Mouse (Mus musculus) liver, postnatal 0 days (tissue): Measurements from ENCODE around the gene Itm2b. TPM values are rescaled to one million over a fixed set of nuclear protein-coding genes. Genes with fewer than 3 reads are reported as not detected.
A peak's percentile ranks its signal among the peaks of the same experiment; 100 is the strongest.

Source experiments
- ATAC-seq: fragments of 200-750 bp; cut with Nextera tagmentation; 2 replicates; pipeline ENCODE4 v1.8.0; 2017; ENCODE audit warnings: mild to moderate bottlenecking, moderate library complexity
- DNase-seq: peaks from one replicate; pipeline ENCODE4 v3.0.0-alpha.2; 2016
- H3K27ac ChIP-seq: fragments of 300-500 bp; sonication (generic); 2 replicates; pipeline ENCODE4 v1.5.1; 2014; ENCODE audit warnings: antibody characterized with exemption, moderate library complexity, mild to moderate bottlenecking, low read depth
- H3K27me3 ChIP-seq: fragments of 300-500 bp; sonication (generic); 2 replicates; pipeline ENCODE4 v1.6.1; 2014; ENCODE audit warnings: low read length, control low read depth, mixed read lengths; ENCODE audit not compliant: insufficient read depth
- H3K36me3 ChIP-seq: fragments of 300-500 bp; sonication (generic); replicated peaks from 2 replicates; pipeline ENCODE4 v1.6.1; 2014; ENCODE audit warnings: mild to moderate bottlenecking, control low read depth, low read length, moderate library complexity, mixed read lengths; ENCODE audit not compliant: insufficient read depth
- H3K4me1 ChIP-seq: fragments of 300-500 bp; sonication (generic); 2 replicates; pipeline ENCODE4 v1.6.1; 2014; ENCODE audit warnings: antibody characterized with exemption, mild to moderate bottlenecking, control low read depth; ENCODE audit not compliant: insufficient read depth
- H3K4me2 ChIP-seq: fragments of 300-500 bp; sonication (generic); 2 replicates; pipeline ENCODE4 v1.6.1; 2014; ENCODE audit warnings: low read depth, mild to moderate bottlenecking, low read length, moderate library complexity, mixed read lengths
- H3K4me3 ChIP-seq: fragments of 300-500 bp; sonication (generic); 2 replicates; pipeline ENCODE4 v1.5.1; 2014; ENCODE audit warnings: low read depth, low read length
- H3K9ac ChIP-seq: fragments of 300-500 bp; sonication (generic); replicated peaks from 2 replicates; pipeline ENCODE4 v1.6.1; 2014; ENCODE audit warnings: mild to moderate bottlenecking, moderate library complexity
- H3K9me3 ChIP-seq: fragments of 300-500 bp; sonication (generic); 2 replicates; pipeline ENCODE4 v1.6.1; 2016; ENCODE audit warnings: mild to moderate bottlenecking, control low read depth, low read length, mixed read lengths
- CTCF ChIP-seq: sonication (generic); IDR thresholded peaks from 2 replicates; pipeline ENCODE4 v1.5.1; 2016; ENCODE audit warnings: antibody characterized with exemption, low read depth
- EP300 ChIP-seq: IDR thresholded peaks from 2 replicates; pipeline ENCODE4 v1.6.1; 2016; ENCODE audit warnings: antibody characterized with exemption, low read depth, mild to moderate bottlenecking
- WGBS: fragments of 180-500 bp; shearing (Covaris S2); extraction: QIAGEN DNeasy Blood & Tissue Kit; methylation state at CpG from one replicate; pipeline ENCODE4 v1.1.7; 2014; ENCODE audit not compliant: insufficient replicate concordance; 5-methylcytosine and 5-hydroxymethylcytosine counted together
- polyA plus RNA-seq: library from polyadenylated mRNA; unstranded; fragments of >200 nt; fragmentation: Nextera tagmentation; extraction: Ambion mirVana; gene quantifications from 2 replicates; pipeline ENCODE4 v1.2.1, GENCODE M21; 2015

Itm2b gene
- polyA plus RNA-seq, 1 experiment from 2014 or later: 961 TPM

GRCm38 (mm10) chr14:73374315-73374890, 10.7 kb downstream of the Itm2b start:
- H3K9me3 ChIP-seq: no peaks in the 10 kb centered on the region
- 45% methylated on average over 11 of the region's 11 CpGs for WGBS
- no peak overlapping the region for H3K9ac ChIP-seq
- H3K27me3 ChIP-seq: no peaks in the 10 kb centered on the region
- DNase-seq (peak; percentile 63), ATAC-seq (peak; percentile 87)
- TF ChIP-seq EP300: no peak
- TF ChIP-seq CTCF: no peak
- H3K4me1 ChIP-seq: peaks cover 25% of the 10 kb centered on the region
- peak overlapping the region; percentile 45 for H3K4me2 ChIP-seq
- H3K36me3 ChIP-seq: peaks cover 55% of the 10 kb centered on the region
- H3K4me3 ChIP-seq: peak overlapping the region; percentile 9; the same call in 1 of the 2 replicates
- H3K27ac ChIP-seq: peak overlapping the region; percentile 55

GRCm38 (mm10) chr14:73373606-73374005, 11.5 kb downstream of the Itm2b start:
- no peaks in the 10 kb centered on the region for H3K9me3 ChIP-seq
- peaks cover 25% of the 10 kb centered on the region for H3K4me1 ChIP-seq
- H3K27ac ChIP-seq: peak overlapping the region; percentile 55
- H3K36me3 ChIP-seq: peaks cover 56% of the 10 kb centered on the region
- DNase-seq (no peak), ATAC-seq (no peak)
- no peak overlapping the region for H3K9ac ChIP-seq
- WGBS: 70% methylated on average over 8 of the region's 8 CpGs
- no peaks in the 10 kb centered on the region for H3K27me3 ChIP-seq
- H3K4me3 ChIP-seq: peak overlapping the region; percentile 9; the same call in 1 of the 2 replicates
- TF ChIP-seq EP300 (no peak), CTCF (no peak)
- peak overlapping the region; percentile 45 for H3K4me2 ChIP-seq

GRCm38 (mm10) chr14:73372990-73373389, 12.1 kb downstream of the Itm2b start:
- no peaks in the 10 kb centered on the region for H3K9me3 ChIP-seq
- H3K27ac ChIP-seq: no peak overlapping the region
- H3K36me3 ChIP-seq: peaks cover 56% of the 10 kb centered on the region
- no peak for DNase-seq
- H3K4me3 ChIP-seq: no peak overlapping the region
- no peak overlapping the region for H3K4me2 ChIP-seq
- no peak for ATAC-seq
- peaks cover 22% of the 10 kb centered on the region for H3K4me1 ChIP-seq
- no peak overlapping the region for H3K9ac ChIP-seq
- WGBS: 73% methylated on average over 4 of the region's 4 CpGs
- H3K27me3 ChIP-seq: no peaks in the 10 kb centered on the region
- TF ChIP-seq EP300 (no peak), CTCF (no peak)

- DNase-seq: no peak
- H3K4me1 ChIP-seq: peaks cover 14% of the 10 kb centered on the region; the same call in 1 of the 2 replicates
- 86% methylated on average over 4 of the region's 4 CpGs for whole genome bisulfite sequencing
- no peak for ATAC-seq
- peak overlapping the region; percentile 13; the same call in 1 of the 2 replicates for H3K27ac ChIP-seq
- H3K9me3 ChIP-seq: no peaks in the 10 kb centered on the region
- H3K36me3 ChIP-seq: peaks cover 64% of the 10 kb centered on the region
- no peak overlapping the region for H3K4me2 ChIP-seq
- no peaks in the 10 kb centered on the region for H3K27me3 ChIP-seq
- H3K4me3 ChIP-seq: no peak overlapping the region
- no peak overlapping the region for H3K9ac ChIP-seq
- TF ChIP-seq EP300: no peak
- no peak for TF ChIP-seq CTCF
These were observed 13.5 kb downstream of the Itm2b start for GRCm38 (mm10) chr14:73371577-73371976.

GRCm38 (mm10) chr14:73370695-73371372, 14.3 kb downstream of the Itm2b start:
- Histone ChIP-seq H3K4me2 (no peak overlapping the region), H3K4me1 (peaks cover 14% of the 10 kb centered on the region; the same call in 1 of the 2 replicates), H3K27me3 (no peaks in the 10 kb centered on the region), H3K4me3 (no peak overlapping the region), H3K36me3 (peaks cover 71% of the 10 kb centered on the region), H3K9me3 (no peaks in the 10 kb centered on the region), H3K27ac (no peak overlapping the region), H3K9ac (no peak overlapping the region)
- TF ChIP-seq EP300 (no peak), CTCF (no peak)
- WGBS: 62% methylated on average over 23 of the region's 23 CpGs
- DNase-seq (no peak), ATAC-seq (no peak)

GRCm38 (mm10) chr14:73370078-73370670, 14.9 kb downstream of the Itm2b start:
- H3K4me3 ChIP-seq: no peak overlapping the region
- H3K27ac ChIP-seq: no peak overlapping the region
- no peak for TF ChIP-seq EP300
- WGBS: 59% methylated on average over 11 of the region's 11 CpGs
- H3K4me2 ChIP-seq: no peak overlapping the region
- H3K27me3 ChIP-seq: no peaks in the 10 kb centered on the region
- H3K9ac ChIP-seq: no peak overlapping the region
- DNase-seq (no peak), ATAC-seq (no peak)
- peaks cover 14% of the 10 kb centered on the region; the same call in 1 of the 2 replicates for H3K4me1 ChIP-seq
- no peaks in the 10 kb centered on the region for H3K9me3 ChIP-seq
- peaks cover 77% of the 10 kb centered on the region for H3K36me3 ChIP-seq
